9 mouse cellular contexts compared by ENCODE assay signal in the genomic region with DNA sequence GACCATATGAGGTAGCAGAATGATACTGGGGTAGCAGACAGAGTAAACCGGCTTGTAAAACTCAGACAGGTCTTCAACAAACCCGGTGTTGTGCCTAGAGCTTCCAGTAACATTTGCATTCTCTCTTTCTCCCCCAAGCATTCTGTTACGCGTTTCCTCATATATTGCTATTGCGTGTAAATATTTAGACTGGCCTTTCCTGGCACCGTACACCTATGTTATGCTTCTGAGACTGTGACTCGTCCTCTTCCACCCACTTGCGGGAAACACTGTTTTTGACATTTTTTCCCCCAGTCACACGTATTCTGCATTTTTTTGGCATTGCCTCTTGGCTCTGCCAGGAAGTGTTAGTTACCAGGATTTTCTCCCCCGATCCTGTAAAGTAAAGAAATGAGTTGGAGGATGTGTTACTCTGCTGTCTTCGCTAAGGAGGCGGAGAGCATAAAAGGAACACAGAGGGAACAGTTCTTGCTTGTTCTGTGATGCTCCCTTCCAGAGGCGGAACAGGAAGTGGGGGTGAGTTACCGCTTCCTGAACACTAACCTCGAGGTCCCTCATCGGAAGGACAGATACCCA.
DNase-seq lines count a peak whose midpoint lies in the region; ATAC-seq and TF ChIP-seq lines count a peak whose summit lies in the region.
"Had no signal": no experiment of that assay in that cellular context is flagged by ENCODE, and none has a peak within 500 bp of the region (broad histone marks: within the 10 kb centered on the region; RNA-seq: fewer than 3 reads in every experiment).

No protein-coding gene starts in this region.

- TF ChIP-seq EP300 in heart, adult 2 months (IDR thresholded peaks at IDR 0.05; ENCODE audit: insufficient read depth, low read depth, low read length) = no peak
- TF ChIP-seq EP300 in stomach, postnatal 0 days (optimal IDR thresholded peaks at IDR 0.05) = no peak

- no peak for TF ChIP-seq POLR2A in heart, adult 2 months (IDR thresholded peaks at IDR 0.05; ENCODE audit: insufficient read depth, low read depth, low read length)

- no peaks in the 10 kb centered on the region for H3K79me2 ChIP-seq in heart, adult 2 months (replicated peaks; ENCODE audit: control insufficient read depth, insufficient read depth, low read length)

- peaks cover 1% of the 10 kb centered on the region for H3K4me1 ChIP-seq in heart, adult 2 months (ENCODE audit: control insufficient read depth, insufficient read depth, low read length)
- H3K4me1 ChIP-seq in stomach, postnatal 0 days (replicated peaks; ENCODE audit: control insufficient read depth, insufficient read depth) = no peaks in the 10 kb centered on the region
- no peaks in the 10 kb centered on the region for H3K4me1 ChIP-seq in midbrain, embryonic 15.5 days
- H3K4me1 ChIP-seq: liver, embryonic 12.5 days had no signal

- H3K4me2 ChIP-seq in stomach, postnatal 0 days (replicated peaks; ENCODE audit: low read depth) = 0 out of 2 replicates have a peak overlapping the region, but pooled peaks have one; percentile 1
- no peak overlapping the region for H3K4me2 ChIP-seq in midbrain, embryonic 15.5 days
- H3K4me2 ChIP-seq: liver, embryonic 12.5 days had no signal

- no peak overlapping the region for H3K9ac ChIP-seq in heart, adult 2 months (ENCODE audit: low read depth, low read length)
- no peak overlapping the region for H3K9ac ChIP-seq in stomach, postnatal 0 days (ENCODE audit: low read length)
- no peak overlapping the region for H3K9ac ChIP-seq in midbrain, embryonic 15.5 days
- H3K9ac ChIP-seq: liver, embryonic 12.5 days had no signal

- no peak overlapping the region for H3K27ac ChIP-seq in heart, adult 2 months
- 0 out of 2 replicates have a peak overlapping the region, but pooled peaks have one; percentile 13 for H3K27ac ChIP-seq in stomach, postnatal 0 days (replicated peaks)
- H3K27ac ChIP-seq in midbrain, embryonic 15.5 days = no peak overlapping the region
- H3K27ac ChIP-seq: liver, embryonic 12.5 days had no signal

- no peak for ATAC-seq in stomach, postnatal 0 days (ENCODE audit: low FRiP score, low TSS enrichment)
- ATAC-seq in midbrain, embryonic 15.5 days (replicated peaks) = no peak
- ATAC-seq: liver, embryonic 12.5 days had no signal

- peak; percentile 8 to 18 for DNase-seq in heart, adult 2 months
- no peak for DNase-seq in heart, adult 8-10 months (ENCODE audit: low spot score)
- DNase-seq in kidney, adult 11 months = peak; percentile 19
- peak; percentile 7 to 18 for DNase-seq in layer of hippocampus, postnatal 36 days
- DNase-seq in stomach, postnatal 0 days (ENCODE audit: low spot score) = no peak
- DNase-seq in spleen, postnatal 14 days (ENCODE audit: low spot score in 2 of 2) = no peak
- DNase-seq in MN1 (ENCODE audit: low spot score) = no peak

- WGBS in heart, adult 2 months = 64% methylated on average over 16 of the region's 16 CpGs
- WGBS in stomach, postnatal 0 days = 64% methylated on average over 16 of the region's 16 CpGs
- WGBS in midbrain, embryonic 15.5 days = 89% methylated on average over 16 of the region's 16 CpGs

- H3K36me3 ChIP-seq in heart, adult 2 months (ENCODE audit: control insufficient read depth, insufficient read depth, low read length) = no peaks in the 10 kb centered on the region
- no peaks in the 10 kb centered on the region for H3K36me3 ChIP-seq in stomach, postnatal 0 days (ENCODE audit: control insufficient read depth, insufficient read depth, low read length)
- no peaks in the 10 kb centered on the region for H3K36me3 ChIP-seq in midbrain, embryonic 15.5 days (replicated peaks)
- H3K36me3 ChIP-seq: liver, embryonic 12.5 days had no signal

- no peak for TF ChIP-seq CTCF in heart, adult 2 months (IDR thresholded peaks at IDR 0.05)
- TF ChIP-seq CTCF in stomach, postnatal 0 days (IDR thresholded peaks at IDR 0.05; ENCODE audit: low read depth) = no peak

- intact Hi-C loops in heart, adult 2 months (cut with DNase I) = no loop called here

- no peak overlapping the region for H3K4me3 ChIP-seq in heart, adult 2 months
- H3K4me3 ChIP-seq in stomach, postnatal 0 days (ENCODE audit: low read depth, low read length) = no peak overlapping the region
- H3K4me3 ChIP-seq in midbrain, embryonic 15.5 days = no peak overlapping the region
- H3K4me3 ChIP-seq: liver, embryonic 12.5 days had no signal

- no peaks in the 10 kb centered on the region; the same call in 1 of the 2 replicates for H3K9me3 ChIP-seq in stomach, postnatal 0 days (ENCODE audit: control insufficient read depth, low read length)
- no peaks in the 10 kb centered on the region for H3K9me3 ChIP-seq in midbrain, embryonic 15.5 days
- H3K9me3 ChIP-seq: liver, embryonic 12.5 days had no signal

- no peaks in the 10 kb centered on the region; the same call in 1 of the 2 replicates for H3K27me3 ChIP-seq in heart, adult 2 months (ENCODE audit: control insufficient read depth, insufficient read depth, low read length)
- H3K27me3 ChIP-seq in stomach, postnatal 0 days (ENCODE audit: control insufficient read depth, insufficient read depth, low read length) = no peaks in the 10 kb centered on the region
- no peaks in the 10 kb centered on the region for H3K27me3 ChIP-seq in midbrain, embryonic 15.5 days (replicated peaks)
- H3K27me3 ChIP-seq: liver, embryonic 12.5 days had no signal

Comparison
In these comparisons a context has a peak if more than half of its experiments do, and no peak if none do; other contexts are left out.
1. DNase-seq: peak in heart, adult 2 months (2 of 2), kidney, adult 11 months (single experiment) and layer of hippocampus, postnatal 36 days (2 of 2); none in heart, adult 8-10 months (single experiment), stomach, postnatal 0 days (single experiment), spleen, postnatal 14 days (0 of 2) and MN1 (single experiment).